Mouse (Mus musculus) WW6 (cell line): ENCODE results near the gene Mdm2.

Experiments
- DNase-seq: peaks from one replicate; pipeline ENCODE4 v3.0.0-alpha.2; 2013; ENCODE audit warnings: low read depth, low spot score

Mdm2 gene

GRCm38 (mm10) chr10:117670092-117670491 is 40.5 kb downstream of the Mdm2 start:
- DNase-seq: no peak

DNA sequence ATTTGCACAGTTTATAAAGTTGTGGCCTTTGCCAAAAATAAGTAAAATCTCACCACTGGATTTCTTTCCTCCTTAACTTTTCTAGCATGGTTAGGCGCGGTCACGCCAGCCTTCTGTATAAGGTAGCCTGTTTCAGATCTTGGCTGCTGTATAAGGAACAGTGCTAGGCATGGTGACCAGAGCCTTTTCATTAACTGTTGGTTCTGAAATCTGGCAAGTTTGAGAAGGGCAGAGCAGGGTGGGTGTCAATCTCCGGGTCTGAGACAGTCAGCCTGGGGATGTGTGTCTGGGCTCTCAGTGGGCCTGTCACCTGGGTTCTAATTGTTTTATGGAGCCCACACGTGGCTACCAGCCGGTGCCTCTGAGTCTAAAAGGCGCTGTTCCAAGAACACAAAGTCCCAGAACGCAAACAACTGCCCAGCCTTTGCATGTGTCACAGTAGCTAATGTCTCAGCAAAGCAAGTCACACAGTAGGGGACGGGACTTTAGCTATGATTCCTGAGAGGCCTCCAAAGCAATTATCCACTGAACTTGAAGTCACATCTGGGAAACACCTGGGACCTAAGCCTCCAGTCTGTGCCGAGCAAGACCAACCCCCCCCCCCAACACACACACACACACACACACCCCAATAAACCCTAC is 41.0 kb downstream of the Mdm2 start:
- DNase-seq: no peak

GRCm38 (mm10) chr10:117668546-117669300 is 41.8 kb downstream of the Mdm2 start:
- DNase-seq: no peak

DNA sequence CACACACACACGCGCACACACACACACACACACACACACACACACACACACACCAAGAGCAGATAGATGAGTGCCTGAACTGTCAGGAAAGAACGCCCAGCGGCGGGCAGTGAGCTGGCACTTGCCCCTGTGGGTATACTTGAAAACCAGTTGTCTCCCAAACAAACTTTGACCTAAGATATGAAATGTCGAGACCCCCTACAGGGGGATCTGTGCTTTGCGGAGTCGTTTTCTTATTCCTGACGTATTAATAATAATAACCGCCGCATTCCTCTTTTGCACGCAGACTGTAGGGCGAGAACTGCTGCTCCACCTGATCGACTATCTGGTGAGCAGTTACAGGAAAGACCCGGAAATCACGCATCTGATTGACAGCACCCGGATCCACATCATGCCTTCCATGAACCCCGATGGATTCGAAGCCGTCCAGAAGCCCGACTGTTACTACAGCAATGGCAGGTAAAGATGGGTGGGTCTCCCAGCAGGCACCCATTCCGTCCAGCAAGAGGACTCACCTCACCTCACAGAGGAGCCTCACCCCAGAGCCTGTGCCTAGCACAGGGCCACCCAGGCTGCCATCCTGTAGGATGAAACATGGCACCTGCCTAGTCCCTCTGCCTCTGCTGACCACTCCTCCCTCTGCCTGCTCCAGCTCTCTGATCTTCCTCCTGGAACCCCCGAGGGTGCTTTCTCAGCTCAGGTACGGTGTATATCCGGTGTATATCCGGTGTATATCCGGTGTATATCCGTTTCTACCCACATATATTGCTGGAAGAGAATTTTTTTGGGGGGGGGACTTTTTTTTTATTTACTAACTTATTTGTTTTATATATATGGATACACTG is 42.7 kb downstream of the Mdm2 start:
- no peak for DNase-seq

- no peak for DNase-seq
These were observed 43.5 kb downstream of the Mdm2 start for GRCm38 (mm10) chr10:117666947-117667630.

DNA sequence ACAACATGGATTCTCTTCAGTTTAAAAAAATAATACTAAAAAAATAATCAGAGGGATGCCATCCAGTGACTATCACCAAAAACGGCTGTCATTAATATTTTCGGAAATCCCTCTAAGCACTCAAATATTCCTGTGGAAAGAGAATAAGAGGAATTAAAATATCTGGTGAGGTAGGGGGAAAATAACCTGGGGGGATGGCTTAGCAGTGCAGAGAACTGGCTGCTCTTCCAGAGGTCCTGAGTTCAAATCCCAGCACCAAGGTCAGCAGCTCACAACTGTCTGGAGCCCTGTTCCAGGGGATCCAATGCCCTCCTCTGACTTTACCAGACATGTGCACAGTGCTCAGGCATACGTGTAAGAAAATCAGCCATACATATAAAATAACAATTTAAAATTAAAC is 44.2 kb downstream of the Mdm2 start:
- no peak for DNase-seq

DNA sequence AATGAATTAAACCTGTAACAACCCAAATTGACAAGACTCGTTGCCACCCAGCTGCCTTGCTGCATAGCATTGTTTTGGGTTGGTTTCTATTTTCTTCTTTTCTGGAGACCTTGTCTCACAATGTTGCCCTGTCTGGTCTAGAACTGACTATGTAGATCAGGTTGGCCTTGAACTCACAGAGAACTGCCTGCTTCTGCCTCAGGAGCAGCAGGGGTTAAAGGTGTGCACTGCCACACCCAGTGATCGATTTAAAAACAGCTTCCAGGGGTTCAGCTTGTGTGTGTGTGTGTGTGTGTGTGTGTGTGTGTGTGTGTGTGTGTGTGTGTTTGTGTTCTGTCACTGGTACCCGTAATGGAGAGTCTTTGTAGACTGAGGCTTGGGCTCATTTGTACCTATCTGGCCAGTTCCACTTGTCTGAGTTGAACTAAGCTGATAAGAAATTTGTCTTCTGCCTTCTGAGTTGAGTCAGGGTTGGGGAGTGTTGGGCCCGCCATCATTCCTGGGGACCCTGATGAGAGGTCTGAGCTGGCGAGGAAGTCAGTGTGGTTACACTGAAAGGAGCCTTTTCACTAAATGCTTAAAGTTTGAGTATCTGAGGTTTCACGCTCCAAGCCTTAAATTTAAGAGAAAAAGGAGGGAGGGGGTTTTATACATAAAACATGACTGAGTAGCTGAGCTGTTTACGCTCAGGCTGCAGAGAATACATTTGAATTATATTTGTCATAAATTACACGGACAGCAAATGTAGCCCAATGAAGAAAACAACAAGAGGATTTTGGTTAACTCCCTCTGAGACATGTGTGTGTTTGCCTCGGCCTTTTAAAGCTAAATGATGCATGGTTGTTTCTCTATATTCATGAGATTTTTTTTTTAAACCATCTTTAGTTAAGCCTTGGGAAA is 44.9 kb downstream of the Mdm2 start:
- no peak for DNase-seq

- DNase-seq: no peak
These were observed 45.7 kb downstream of the Mdm2 start for GRCm38 (mm10) chr10:117664926-117665209.

DNA sequence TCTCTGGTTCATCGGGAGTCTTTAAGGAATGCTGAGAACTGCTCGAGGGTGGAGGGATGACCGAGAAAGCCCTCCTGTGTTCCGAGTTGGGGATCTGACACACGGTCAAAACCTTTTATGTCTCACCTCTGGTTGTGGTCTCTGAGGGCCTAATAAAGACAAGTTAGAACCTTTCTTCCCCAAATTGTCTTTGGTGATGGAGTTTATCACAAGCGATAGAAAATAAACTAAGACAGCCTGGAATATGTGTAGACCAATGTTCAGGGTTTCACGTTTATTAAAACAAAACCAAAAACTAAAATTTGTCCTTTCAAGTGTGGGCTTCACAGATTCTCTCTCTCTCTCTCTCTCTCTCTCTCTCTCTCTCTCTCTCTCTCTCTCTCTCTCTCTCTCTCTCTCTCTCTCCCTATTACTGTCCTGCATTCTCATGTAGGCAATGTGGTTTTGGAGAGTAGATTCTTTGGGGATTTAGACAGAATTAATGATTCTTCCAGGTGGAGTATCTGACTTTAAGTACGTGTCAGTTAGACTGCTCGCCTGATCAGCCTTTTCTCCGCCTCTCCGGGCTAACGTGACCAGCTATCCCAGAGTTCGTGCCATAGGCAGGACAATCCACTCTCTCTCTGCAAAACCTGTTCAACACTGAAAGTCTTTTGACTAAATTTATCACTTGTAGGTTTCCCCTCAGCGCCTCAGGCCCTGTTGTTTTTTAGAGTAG is 46.2 kb downstream of the Mdm2 start:
- no peak for DNase-seq

GRCm38 (mm10) chr10:117663865-117664200 is 46.7 kb downstream of the Mdm2 start:
- DNase-seq: no peak

- no peak for DNase-seq
These were observed 47.3 kb downstream of the Mdm2 start for GRCm38 (mm10) chr10:117663056-117663864.

DNA sequence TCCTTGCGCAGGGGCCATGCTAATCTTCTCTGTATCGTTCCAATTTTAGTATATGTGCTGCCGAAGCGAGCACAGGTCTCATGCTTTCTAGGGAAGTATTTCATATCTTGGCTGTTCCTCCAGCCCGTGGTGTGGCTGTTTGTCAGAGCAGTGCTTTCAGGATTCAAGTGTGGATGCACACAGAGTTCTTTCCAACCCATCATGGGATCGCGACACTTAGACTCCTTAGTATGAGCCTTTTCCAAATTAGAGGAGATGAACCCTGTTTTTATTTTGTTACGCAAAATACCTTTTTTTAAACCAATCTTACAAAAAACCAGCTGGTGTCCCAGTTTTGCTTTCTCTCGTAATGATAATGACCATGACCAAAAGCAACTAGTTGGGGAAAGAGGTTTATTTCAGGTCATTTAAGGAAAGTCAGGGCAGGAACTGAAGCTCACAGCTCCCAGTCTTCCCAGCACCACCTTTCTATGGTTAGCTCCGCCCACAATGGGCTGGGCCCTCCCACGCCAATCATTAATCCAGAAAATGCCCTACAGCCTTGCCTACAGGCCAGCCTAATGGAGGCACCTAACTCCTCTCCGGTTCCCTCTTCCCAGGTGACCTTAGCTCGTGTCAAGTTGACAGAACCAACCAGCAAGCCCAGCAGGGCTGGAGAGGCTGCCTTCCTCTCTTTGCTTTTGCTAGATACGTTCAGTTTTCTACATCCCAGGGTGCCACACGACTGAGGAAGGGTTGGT is 48.1 kb downstream of the Mdm2 start:
- DNase-seq: no peak

DNA sequence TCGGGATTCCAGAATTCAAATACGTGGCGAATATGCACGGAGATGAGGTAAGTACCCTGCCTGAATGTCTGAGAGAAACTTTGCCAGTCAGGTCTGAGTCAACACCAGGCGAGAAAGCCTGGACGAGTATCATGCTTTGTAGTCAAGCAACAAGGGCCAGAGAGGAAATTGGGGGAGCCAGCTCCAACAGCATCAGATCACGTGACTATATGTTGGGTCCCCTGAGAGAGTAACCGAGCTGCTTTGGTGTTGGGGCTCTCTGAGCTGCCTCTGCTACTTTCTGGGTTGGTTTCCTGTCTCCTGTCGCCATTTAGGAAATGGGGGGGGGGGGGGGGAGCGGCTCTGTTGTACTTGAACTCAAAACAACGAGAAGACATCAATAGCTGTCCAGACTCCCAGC is 50.7 kb downstream of the Mdm2 start:
- DNase-seq: no peak

GRCm38 (mm10) chr10:117659430-117659813 is 51.1 kb downstream of the Mdm2 start:
- no peak for DNase-seq

GRCm38 (mm10) chr10:117658522-117659429 is 51.8 kb downstream of the Mdm2 start:
- DNase-seq: no peak

- no peak for DNase-seq
These were observed 52.8 kb downstream of the Mdm2 start for GRCm38 (mm10) chr10:117657659-117658306.

GRCm38 (mm10) chr10:117656985-117657658 is 53.4 kb downstream of the Mdm2 start:
- DNase-seq: no peak
